Mouse (Mus musculus): ENCODE data around the gene Slamf8. TPM values are rescaled to one million over a fixed set of nuclear protein-coding genes. Genes with fewer than 3 reads are reported as not detected.

Slamf8 gene
- polyA plus RNA-seq, 1 experiment from 2014 or later, result not detected

DNA sequence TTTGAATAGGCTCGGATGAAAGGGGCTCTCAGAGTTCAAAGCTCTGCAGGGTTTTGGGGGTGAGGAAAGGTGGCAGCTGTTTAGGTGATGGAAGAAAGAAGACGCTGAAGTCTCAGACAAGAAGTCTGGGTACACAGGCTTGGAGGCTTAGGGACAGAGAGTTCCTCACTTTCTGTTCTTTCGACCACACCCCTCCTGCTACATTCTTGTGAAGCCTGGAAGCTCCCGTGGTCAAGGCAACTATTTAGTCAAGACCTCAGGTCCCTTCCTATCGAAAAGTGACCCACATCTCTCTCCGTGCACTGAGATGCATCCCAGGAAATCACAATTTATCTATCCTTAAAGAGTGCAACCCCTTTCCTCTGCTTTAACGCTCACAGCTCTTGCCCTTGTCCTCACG, 40.7 kb downstream of the Slamf8 start:
- WGBS, result 1% methylated on average over 8 of the region's 8 CpGs
- no peaks in the 10 kb centered on the region for H3K9me3 ChIP-seq (replicated peaks)
- no peak for ATAC-seq (ENCODE audit: low FRiP score)
- no peak overlapping the region for H3K27ac ChIP-seq
- H3K9ac ChIP-seq, result no peak overlapping the region; the same call in 1 of the 2 replicates
- peak overlapping the region; percentile 34 for H3K4me3 ChIP-seq
- H3K36me3 ChIP-seq, result no peaks in the 10 kb centered on the region
- H3K27me3 ChIP-seq, result peaks cover 3% of the 10 kb centered on the region
- peak overlapping the region; percentile 53 for H3K4me2 ChIP-seq (replicated peaks)
- peaks cover 21% of the 10 kb centered on the region for H3K4me1 ChIP-seq

DNA sequence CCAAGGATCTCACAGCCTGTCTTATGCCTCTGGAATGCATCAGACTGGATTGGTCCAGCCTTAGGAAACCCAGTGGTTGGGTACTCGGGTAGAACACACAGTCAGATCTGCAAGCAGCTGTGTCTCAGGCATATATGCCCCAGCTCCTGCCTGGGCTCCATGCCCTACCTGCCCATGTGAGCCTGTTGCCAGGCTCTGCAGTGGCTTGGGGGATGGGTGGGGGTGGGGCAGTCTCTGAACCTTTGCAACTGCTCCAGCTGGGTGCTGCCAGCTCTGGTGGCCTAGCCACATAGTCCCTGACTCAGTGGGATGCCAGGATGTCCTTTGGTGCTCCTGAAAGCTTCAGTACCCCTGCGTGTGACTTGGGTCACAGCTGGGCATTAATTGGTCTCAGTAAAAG, 41.1 kb downstream of the Slamf8 start:
- Histone ChIP-seq H3K27me3 (peaks cover 3% of the 10 kb centered on the region), H3K4me2 (replicated peaks) (peak overlapping the region; percentile 53), H3K9me3 (replicated peaks) (no peaks in the 10 kb centered on the region), H3K36me3 (no peaks in the 10 kb centered on the region), H3K9ac (no peak overlapping the region), H3K4me3 (peak overlapping the region; percentile 34; the same call in 1 of the 2 replicates), H3K4me1 (peaks cover 21% of the 10 kb centered on the region), H3K27ac (no peak overlapping the region)
- 9% methylated on average over 2 of the region's 2 CpGs for WGBS
- no peak for ATAC-seq (ENCODE audit: low FRiP score)

DNA sequence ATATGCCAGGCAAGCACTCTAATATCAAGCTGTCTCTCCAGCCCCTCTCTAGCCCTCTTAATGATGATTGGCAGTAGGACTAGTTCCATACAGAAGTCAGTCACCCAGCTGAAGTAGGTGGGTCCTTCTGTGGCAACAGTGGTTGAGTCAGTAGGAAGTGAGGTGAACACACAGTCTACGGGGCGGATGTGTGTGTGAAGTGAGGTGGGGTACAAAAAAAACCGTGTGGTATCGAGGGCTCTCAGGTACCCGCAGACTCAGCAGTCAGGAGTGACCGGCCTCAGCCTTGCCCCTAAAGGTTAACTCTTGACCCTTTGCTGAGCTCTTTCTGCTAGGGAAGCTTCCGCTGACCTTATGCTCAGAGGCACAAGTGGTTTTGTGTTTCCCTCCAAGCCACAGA, 41.9 kb downstream of the Slamf8 start:
- no peak overlapping the region for H3K4me2 ChIP-seq (replicated peaks)
- 58% methylated on average over 7 of the region's 7 CpGs for WGBS
- H3K27me3 ChIP-seq, result peaks cover 3% of the 10 kb centered on the region
- no peak overlapping the region for H3K9ac ChIP-seq
- H3K4me3 ChIP-seq, result no peak overlapping the region
- H3K9me3 ChIP-seq (replicated peaks), result no peaks in the 10 kb centered on the region
- H3K36me3 ChIP-seq, result no peaks in the 10 kb centered on the region
- peaks cover 21% of the 10 kb centered on the region for H3K4me1 ChIP-seq
- ATAC-seq (ENCODE audit: low FRiP score), result no peak
- H3K27ac ChIP-seq, result no peak overlapping the region

DNA sequence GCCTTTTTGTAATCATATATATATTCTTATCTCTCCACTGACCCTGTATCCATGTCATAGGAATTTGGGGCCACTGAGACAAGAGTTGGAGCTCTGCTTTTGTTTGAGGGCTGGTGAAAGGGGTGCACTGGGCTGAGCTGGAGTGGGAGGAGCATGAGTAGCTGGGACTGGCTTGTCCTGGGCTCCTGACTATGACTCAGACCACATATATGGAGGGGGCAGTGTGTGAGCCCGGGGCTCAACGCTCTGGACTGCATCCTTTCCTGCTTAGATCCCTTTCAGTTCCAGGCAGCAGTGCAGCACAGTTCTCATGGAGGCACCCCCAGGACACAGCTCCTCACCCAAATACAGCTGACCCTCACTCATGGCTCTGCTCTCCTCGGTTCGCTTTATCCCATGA, 44.3 kb downstream of the Slamf8 start:
- Histone ChIP-seq H3K9ac (no peak overlapping the region), H3K27ac (no peak overlapping the region), H3K4me1 (peaks cover 19% of the 10 kb centered on the region), H3K4me3 (no peak overlapping the region), H3K36me3 (no peaks in the 10 kb centered on the region), H3K4me2 (replicated peaks) (no peak overlapping the region), H3K27me3 (no peaks in the 10 kb centered on the region; the same call in 1 of the 2 replicates), H3K9me3 (replicated peaks) (no peaks in the 10 kb centered on the region)
- WGBS, result 95% methylated on average over 4 of the region's 4 CpGs
- no peak for ATAC-seq (ENCODE audit: low FRiP score)

DNA sequence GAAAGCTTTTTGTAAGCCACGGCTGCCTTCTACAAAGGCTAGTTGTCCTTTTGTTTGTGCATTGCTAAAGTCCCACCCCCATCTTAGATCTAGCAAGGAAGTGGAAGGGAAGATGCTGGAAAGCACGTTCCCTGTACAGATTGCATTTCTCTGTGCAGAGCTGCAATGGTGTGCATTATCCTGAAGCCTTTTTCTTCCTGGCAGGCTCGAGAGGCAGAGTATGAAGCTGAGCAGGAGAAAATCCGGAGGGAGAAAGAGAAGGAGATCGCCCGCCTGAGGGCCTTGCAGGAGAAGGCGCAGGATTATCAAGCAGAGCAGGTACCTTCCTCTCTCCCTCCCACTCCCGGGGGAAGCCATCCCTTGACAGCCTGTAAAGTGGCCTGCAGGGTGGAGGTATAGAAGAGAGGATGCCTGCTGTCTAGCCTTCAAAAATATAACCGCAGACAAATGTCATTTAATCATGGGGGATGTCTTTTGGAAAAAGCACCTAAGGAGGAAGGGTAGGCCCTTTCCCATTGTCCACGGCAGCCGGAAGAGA, 50.0 kb downstream of the Slamf8 start:
- ATAC-seq (ENCODE audit: low FRiP score), result no peak
- Histone ChIP-seq H3K4me2 (replicated peaks) (no peak overlapping the region), H3K9me3 (replicated peaks) (no peaks in the 10 kb centered on the region), H3K27ac (no peak overlapping the region), H3K36me3 (no peaks in the 10 kb centered on the region), H3K4me3 (no peak overlapping the region), H3K27me3 (no peaks in the 10 kb centered on the region), H3K9ac (no peak overlapping the region), H3K4me1 (peaks cover 7% of the 10 kb centered on the region)
- 57% methylated on average over 11 of the region's 11 CpGs for WGBS

DNA sequence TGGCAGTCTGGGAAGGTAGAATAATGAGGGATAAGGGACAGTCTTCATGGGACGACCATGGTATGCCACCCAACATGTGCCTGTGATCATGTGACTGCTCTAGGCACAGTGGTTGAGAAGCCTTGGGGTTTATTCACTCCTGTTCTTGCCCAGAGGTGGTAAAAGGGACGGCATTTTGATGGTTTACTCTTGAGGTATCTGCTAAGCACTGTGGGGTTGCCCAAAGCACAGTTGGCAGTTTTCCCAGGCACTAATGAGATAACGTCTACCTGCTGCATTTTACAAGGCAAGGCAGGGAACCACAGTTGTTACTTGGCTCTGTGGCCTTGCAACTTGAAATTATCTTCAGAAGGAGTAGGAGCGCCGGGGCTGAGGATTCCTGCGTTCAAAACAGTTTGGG, 50.5 kb downstream of the Slamf8 start:
- ATAC-seq (ENCODE audit: low FRiP score), result no peak
- H3K9me3 ChIP-seq (replicated peaks), result no peaks in the 10 kb centered on the region
- no peak overlapping the region for H3K4me2 ChIP-seq (replicated peaks)
- no peak overlapping the region for H3K27ac ChIP-seq
- peaks cover 7% of the 10 kb centered on the region for H3K4me1 ChIP-seq
- H3K27me3 ChIP-seq, result no peaks in the 10 kb centered on the region
- no peak overlapping the region for H3K4me3 ChIP-seq
- 68% methylated on average over 6 of the region's 6 CpGs for WGBS
- no peak overlapping the region for H3K9ac ChIP-seq
- H3K36me3 ChIP-seq, result no peaks in the 10 kb centered on the region

DNA sequence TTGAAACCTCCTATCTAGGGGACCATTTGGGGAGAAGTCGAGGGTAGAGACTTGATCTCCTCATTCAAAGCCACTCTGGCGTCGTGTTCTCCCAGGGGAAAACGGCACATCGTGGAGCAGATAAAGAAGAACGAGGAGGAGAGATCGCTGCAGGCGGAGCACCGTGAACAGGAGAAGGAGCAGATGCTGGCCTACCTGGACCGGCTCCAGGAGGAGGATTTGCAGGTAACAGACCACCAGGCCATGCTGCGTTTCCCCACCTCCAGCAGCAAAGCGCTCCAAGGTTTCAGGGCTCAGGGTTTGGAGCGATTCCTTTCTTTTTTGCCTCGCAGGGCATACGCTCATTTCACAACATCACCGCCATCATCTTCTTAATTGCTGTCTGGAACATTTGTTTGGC, 55.3 kb downstream of the Slamf8 start:
- peaks cover 12% of the 10 kb centered on the region; the same call in 1 of the 2 replicates for H3K27me3 ChIP-seq
- no peak overlapping the region for H3K27ac ChIP-seq
- WGBS, result 82% methylated on average over 16 of the region's 16 CpGs
- peaks cover 18% of the 10 kb centered on the region for H3K4me1 ChIP-seq
- ATAC-seq (ENCODE audit: low FRiP score), result no peak
- H3K4me2 ChIP-seq (replicated peaks), result no peak overlapping the region
- H3K9ac ChIP-seq, result no peak overlapping the region
- H3K4me3 ChIP-seq, result no peak overlapping the region
- no peaks in the 10 kb centered on the region for H3K9me3 ChIP-seq (replicated peaks)
- no peaks in the 10 kb centered on the region for H3K36me3 ChIP-seq

DNA sequence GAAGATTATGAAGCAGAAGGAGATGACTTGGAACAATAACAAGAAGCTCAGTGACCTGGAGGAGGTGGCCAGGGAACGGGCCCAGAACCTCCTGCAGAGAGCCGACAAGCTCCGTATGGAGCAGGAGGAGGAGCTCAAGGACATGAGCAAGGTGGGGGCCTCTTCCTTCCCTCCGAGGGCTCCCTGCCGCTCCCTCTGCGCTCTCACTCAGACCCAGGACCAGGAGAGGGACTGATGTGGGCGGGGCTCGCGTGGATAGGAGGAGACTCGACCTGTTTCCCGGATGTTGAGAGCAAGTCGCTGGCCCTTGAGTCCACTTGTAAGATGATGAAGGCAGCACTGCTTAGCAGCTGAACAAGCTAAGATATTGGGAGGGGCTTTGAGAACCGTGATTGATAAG, 57.8 kb downstream of the Slamf8 start:
- peaks cover 12% of the 10 kb centered on the region; the same call in 1 of the 2 replicates for H3K27me3 ChIP-seq
- H3K9me3 ChIP-seq (replicated peaks), result no peaks in the 10 kb centered on the region
- H3K36me3 ChIP-seq, result no peaks in the 10 kb centered on the region
- under 1% methylated on average over 13 of the region's 13 CpGs for WGBS
- ATAC-seq (ENCODE audit: low FRiP score), result peak; percentile 49
- H3K4me2 ChIP-seq (replicated peaks), result peak overlapping the region; percentile 46
- H3K4me1 ChIP-seq, result peaks cover 15% of the 10 kb centered on the region
- no peak overlapping the region for H3K9ac ChIP-seq
- no peak overlapping the region for H3K27ac ChIP-seq
- peak overlapping the region; percentile 18; the same call in 1 of the 2 replicates for H3K4me3 ChIP-seq

Other genes starting within 250 kb of the Slamf8 start
- gene Kcnj10, start 249.4 kb downstream of the Slamf8 start, polyA plus RNA-seq (2016; fragmentation: Nextera tagmentation; extraction: Ambion mirVana), result 0.53 and 0.83 TPM in 2 replicates
- 9.4 and 9.8 TPM in 2 replicates for gene Pigm, start 214.0 kb downstream of the Slamf8 start, polyA plus RNA-seq (2016; fragmentation: Nextera tagmentation; extraction: Ambion mirVana)
- gene Slamf9, start 115.2 kb downstream of the Slamf8 start, polyA plus RNA-seq (2016; fragmentation: Nextera tagmentation; extraction: Ambion mirVana), result 0.27 and 0.40 TPM in 2 replicates
- 69.9 and 82.2 TPM in 2 replicates for gene Igsf9, start 108.8 kb downstream of the Slamf8 start, polyA plus RNA-seq (2016; fragmentation: Nextera tagmentation; extraction: Ambion mirVana)
- gene Tagln2, start 90.5 kb downstream of the Slamf8 start, polyA plus RNA-seq (2016; fragmentation: Nextera tagmentation; extraction: Ambion mirVana), result 53.2 and 64.5 TPM in 2 replicates
- gene Cfap45, start 69.8 kb downstream of the Slamf8 start, polyA plus RNA-seq (2016; fragmentation: Nextera tagmentation; extraction: Ambion mirVana), result 3.3 and 4.4 TPM in 2 replicates
- 0.41 TPM in 1 of 2 replicates, not detected in the other for gene Vsig8, start 34.6 kb downstream of the Slamf8 start, polyA plus RNA-seq (2016; fragmentation: Nextera tagmentation; extraction: Ambion mirVana)
- gene Fcrl6, start 12.0 kb upstream of the Slamf8 start, polyA plus RNA-seq (2016; fragmentation: Nextera tagmentation; extraction: Ambion mirVana), result 0.34 TPM in 1 of 2 replicates, not detected in the other
- 7.9 and 8.6 TPM in 2 replicates for gene Dusp23, start 42.4 kb upstream of the Slamf8 start, polyA plus RNA-seq (2016; fragmentation: Nextera tagmentation; extraction: Ambion mirVana)
- not detected in 2 replicates for gene Crp, start 107.5 kb upstream of the Slamf8 start, polyA plus RNA-seq (2016; fragmentation: Nextera tagmentation; extraction: Ambion mirVana)